ENCODE assay signal across 32 mouse cellular contexts in the genomic region with DNA sequence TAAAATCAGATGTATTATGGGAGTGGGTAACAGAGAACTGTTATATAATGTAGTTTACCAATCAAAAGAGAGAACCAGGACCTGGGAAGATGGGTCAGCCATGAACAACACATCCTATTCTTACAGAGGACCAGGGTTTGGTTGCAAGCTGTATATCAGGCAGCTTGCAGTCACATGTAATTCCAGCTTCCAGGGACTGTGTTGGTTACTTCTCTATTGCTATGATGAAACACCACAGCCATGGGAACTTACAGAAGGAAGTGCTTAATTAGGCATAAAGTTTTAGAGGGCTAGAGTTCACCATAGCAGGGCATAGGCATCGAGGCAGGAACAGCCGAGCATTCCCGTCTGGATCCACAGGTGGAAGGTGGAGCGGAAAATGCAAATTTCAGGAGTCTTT. TPM values are rescaled to one million over a fixed set of nuclear protein-coding genes. Genes with fewer than 3 reads are reported as not detected.
DNase-seq lines count a peak whose midpoint lies in the region; ATAC-seq and TF ChIP-seq lines count a peak whose summit lies in the region.
"Had no signal": no experiment of that assay in that cellular context is flagged by ENCODE, and none has a peak within 500 bp of the region (broad histone marks: within the 10 kb centered on the region; RNA-seq: fewer than 3 reads in every experiment).

No protein-coding gene starts in this region.

- H3K4me3 ChIP-seq in liver, adult 2 months (ENCODE audit: insufficient read depth, low read depth, low read length): no peak overlapping the region
- no peak overlapping the region for H3K4me3 ChIP-seq in liver, embryonic 11.5 days (ENCODE audit: low read depth, low read length)
- no peak overlapping the region for H3K4me3 ChIP-seq in hindbrain, embryonic 11.5 days (ENCODE audit: low read depth, low read length)
- H3K4me3 ChIP-seq: embryonic facial prominence, embryonic 10.5 days; embryonic facial prominence, embryonic 13.5 days; erythroblast, embryonic 14.5 days; forebrain, embryonic 12.5 days; forebrain, embryonic 15.5 days; heart, embryonic 12.5 days; heart, embryonic 15.5 days; hindbrain, embryonic 12.5 days; hindbrain, embryonic 15.5 days had no signal

- DNase-seq in liver, adult 2 months (ENCODE audit: extremely low read depth, low read depth, low spot score): peak; percentile 19
- no peak for DNase-seq in liver, embryonic 11.5 days (ENCODE audit: low spot score)
- no peak for DNase-seq in thymus, postnatal 0 days (ENCODE audit: low spot score)
- DNase-seq in hindbrain, embryonic 11.5 days (ENCODE audit: low spot score): no peak
- DNase-seq: adrenal gland, postnatal 10 days; adrenal gland, postnatal 36 days; B cell, adult 2 months; cerebellum, adult 18-20 months; cerebellum, adult 9-10 months; cerebellum, postnatal 25 days; embryo, embryonic 11 days; gastrocnemius, postnatal 25 days; heart, postnatal 10 days; heart, postnatal 36 days had no signal

- TF ChIP-seq POLR2A in liver, adult 2 months (IDR thresholded peaks at IDR 0.05; ENCODE audit: extremely low read depth, insufficient read depth, low read length): no peak

- no peaks in the 10 kb centered on the region for H3K27me3 ChIP-seq in liver, adult 2 months (ENCODE audit: control insufficient read depth, insufficient read depth, low read length)
- no peaks in the 10 kb centered on the region for H3K27me3 ChIP-seq in liver, embryonic 11.5 days (replicated peaks; ENCODE audit: control insufficient read depth, insufficient read depth, low read length)
- H3K27me3 ChIP-seq in hindbrain, embryonic 11.5 days (ENCODE audit: control insufficient read depth, insufficient read depth, low read length): no peaks in the 10 kb centered on the region
- H3K27me3 ChIP-seq: forebrain, embryonic 15.5 days; heart, embryonic 15.5 days; hindbrain, embryonic 15.5 days had no signal

- no peak for TF ChIP-seq CTCF in liver, adult 2 months (IDR thresholded peaks at IDR 0.05; ENCODE audit: low read depth, low read length)

- H3K36me3 ChIP-seq in liver, adult 2 months (ENCODE audit: control insufficient read depth, insufficient read depth, low read length): no peaks in the 10 kb centered on the region
- no peaks in the 10 kb centered on the region for H3K36me3 ChIP-seq in liver, embryonic 11.5 days (ENCODE audit: control insufficient read depth, insufficient read depth, low read length)
- no peaks in the 10 kb centered on the region for H3K36me3 ChIP-seq in hindbrain, embryonic 11.5 days (ENCODE audit: control insufficient read depth, insufficient read depth, low read length)
- H3K36me3 ChIP-seq: embryonic facial prominence, embryonic 13.5 days; forebrain, embryonic 12.5 days; forebrain, embryonic 15.5 days; heart, embryonic 12.5 days; heart, embryonic 15.5 days; hindbrain, embryonic 12.5 days; hindbrain, embryonic 15.5 days had no signal

- ATAC-seq in liver, embryonic 11.5 days (replicated peaks; ENCODE audit: low FRiP score): no peak
- ATAC-seq in common myeloid progenitor, adult 5-6 weeks (replicated peaks; ENCODE audit: low read depth, poor library complexity, severe bottlenecking): 0 out of 2 replicates have a peak, but pooled peaks have one; percentile 6
- peak; percentile 21 for ATAC-seq in megakaryocyte, adult 5-6 weeks (ENCODE audit: poor library complexity, severe bottlenecking)
- ATAC-seq in hindbrain, embryonic 11.5 days (ENCODE audit: low FRiP score): no peak
- ATAC-seq: forebrain, embryonic 15.5 days; Patski had no signal

- no peak overlapping the region for H3K27ac ChIP-seq in liver, adult 2 months (replicated peaks; ENCODE audit: insufficient read depth, low read depth, low read length)
- H3K27ac ChIP-seq in liver, embryonic 11.5 days (ENCODE audit: low read depth, low read length): no peak overlapping the region
- H3K27ac ChIP-seq in hindbrain, embryonic 11.5 days (ENCODE audit: low read depth, low read length): no peak overlapping the region
- H3K27ac ChIP-seq: embryonic facial prominence, embryonic 10.5 days; embryonic facial prominence, embryonic 13.5 days; forebrain, embryonic 12.5 days; forebrain, embryonic 15.5 days; heart, embryonic 15.5 days; hindbrain, embryonic 12.5 days; hindbrain, embryonic 15.5 days had no signal

- H3K4me2 ChIP-seq in liver, embryonic 11.5 days: no peak overlapping the region
- no peak overlapping the region for H3K4me2 ChIP-seq in hindbrain, embryonic 11.5 days (replicated peaks; ENCODE audit: low read depth, low read length)
- H3K4me2 ChIP-seq: embryonic facial prominence, embryonic 13.5 days; forebrain, embryonic 12.5 days; forebrain, embryonic 15.5 days; heart, embryonic 12.5 days; heart, embryonic 15.5 days; hindbrain, embryonic 12.5 days; hindbrain, embryonic 15.5 days had no signal

- peaks cover 6% of the 10 kb centered on the region for H3K79me2 ChIP-seq in liver, adult 2 months (ENCODE audit: control insufficient read depth, insufficient read depth, low read length)

- no peak overlapping the region for H3K9ac ChIP-seq in liver, adult 2 months (ENCODE audit: low read depth, low read length)
- H3K9ac ChIP-seq in liver, embryonic 11.5 days (ENCODE audit: low read depth, low read length): no peak overlapping the region
- H3K9ac ChIP-seq in hindbrain, embryonic 11.5 days (ENCODE audit: low read depth, low read length): no peak overlapping the region
- H3K9ac ChIP-seq: embryonic facial prominence, embryonic 13.5 days; forebrain, embryonic 12.5 days; forebrain, embryonic 15.5 days; heart, embryonic 12.5 days; heart, embryonic 15.5 days; hindbrain, embryonic 12.5 days; hindbrain, embryonic 15.5 days had no signal

- whole genome bisulfite sequencing in liver, adult 2 months: 80% methylated on average over 4 of the region's 4 CpGs
- WGBS in liver, embryonic 11.5 days: 81% methylated on average over 4 of the region's 4 CpGs
- WGBS in hindbrain, embryonic 11.5 days: 89% methylated on average over 4 of the region's 4 CpGs

- H3K4me1 ChIP-seq in liver, adult 2 months (ENCODE audit: control insufficient read depth, insufficient read depth, low read length): peaks cover 5% of the 10 kb centered on the region
- peaks cover 12% of the 10 kb centered on the region for H3K4me1 ChIP-seq in liver, embryonic 11.5 days (replicated peaks; ENCODE audit: control insufficient read depth, insufficient read depth, low read length)
- H3K4me1 ChIP-seq in hindbrain, embryonic 11.5 days (replicated peaks; ENCODE audit: control insufficient read depth, insufficient read depth, low read length): peaks cover 4% of the 10 kb centered on the region; the same call in 1 of the 2 replicates

- H3K9me3 ChIP-seq in liver, embryonic 11.5 days (ENCODE audit: control insufficient read depth, low read length): no peaks in the 10 kb centered on the region
- no peaks in the 10 kb centered on the region for H3K9me3 ChIP-seq in hindbrain, embryonic 11.5 days (ENCODE audit: control insufficient read depth, low read length)
- H3K9me3 ChIP-seq: embryonic facial prominence, embryonic 13.5 days; forebrain, embryonic 12.5 days; forebrain, embryonic 15.5 days; heart, embryonic 15.5 days had no signal

RNA-seq across cellular contexts. Expression of gene Mllt1, which starts 3.5 kb away (rescaled TPM):
- 3.0 and 4.4 TPM in 2 replicates for total RNA-seq in liver, adult 2 months (2014; rRNA removed)
- 19.4 and 22.7 TPM in 2 replicates for polyA plus RNA-seq in liver, adult 2 months (2012; rRNA removed)
- 19.2 and 21.3 TPM in 2 replicates for polyA plus RNA-seq in liver, embryonic 11.5 days (2014; fragmentation: Nextera tagmentation; extraction: Ambion mirVana)
- total RNA-seq in common myeloid progenitor, adult 5-6 weeks (2017): 22.4 and 23.7 TPM in 2 replicates
- 10.6 and 11.0 TPM in 2 replicates for total RNA-seq in megakaryocyte, adult 5-6 weeks (2015)
- total RNA-seq in megakaryocyte, adult 5-6 weeks (2017): 11.2 and 15.1 TPM in 2 replicates
- 24.2 and 26.6 TPM in 2 replicates for polyA plus RNA-seq in thymus, postnatal 0 days (2015; fragmentation: Nextera tagmentation; extraction: Ambion mirVana)
- 26.0 and 32.2 TPM in 2 replicates for polyA plus RNA-seq in hindbrain, embryonic 11.5 days (2014; fragmentation: Nextera tagmentation; extraction: Ambion mirVana)

RNA-seq across cellular contexts. Expression of gene Acer1, which starts 43.2 kb away (rescaled TPM):
- not detected in 2 replicates for total RNA-seq in liver, adult 2 months (2014; rRNA removed)
- not detected in 2 replicates for polyA plus RNA-seq in liver, adult 2 months (2012; rRNA removed)
- polyA plus RNA-seq in liver, embryonic 11.5 days (2014; fragmentation: Nextera tagmentation; extraction: Ambion mirVana): not detected in 2 replicates
- not detected in 2 replicates for total RNA-seq in common myeloid progenitor, adult 5-6 weeks (2017)
- not detected in 2 replicates for total RNA-seq in megakaryocyte, adult 5-6 weeks (2015)
- total RNA-seq in megakaryocyte, adult 5-6 weeks (2017): 0.04 TPM in 1 of 2 replicates, not detected in the other
- not detected in 2 replicates for polyA plus RNA-seq in thymus, postnatal 0 days (2015; fragmentation: Nextera tagmentation; extraction: Ambion mirVana)
- polyA plus RNA-seq in hindbrain, embryonic 11.5 days (2014; fragmentation: Nextera tagmentation; extraction: Ambion mirVana): not detected in 2 replicates
- total RNA-seq: adrenal gland, postnatal 10 days; CH12.LX; G1E; gastrocnemius, adult 8-10 months; gastrocnemius, postnatal 25 days; heart, adult 8-10 months; heart, postnatal 10 days; heart, postnatal 36 days had no signal
- polyA plus RNA-seq: cortical plate, adult 2 months; embryonic facial prominence, embryonic 10.5 days; erythroblast, embryonic 14.5 days; forebrain, embryonic 12.5 days; forebrain, embryonic 15.5 days; G1E; gonadal fat pad, adult 2 months; heart, embryonic 12.5 days; hindbrain, embryonic 12.5 days; hindbrain, embryonic 15.5 days; Patski had no signal

RNA-seq across cellular contexts. Expression of gene Clpp, which starts 51.4 kb away (rescaled TPM):
- total RNA-seq in liver, adult 2 months (2014; rRNA removed): 75.6 and 93.8 TPM in 2 replicates
- polyA plus RNA-seq in liver, adult 2 months (2012; rRNA removed): 174 and 184 TPM in 2 replicates
- polyA plus RNA-seq in liver, embryonic 11.5 days (2014; fragmentation: Nextera tagmentation; extraction: Ambion mirVana): 181 and 183 TPM in 2 replicates
- total RNA-seq in common myeloid progenitor, adult 5-6 weeks (2017): 73.8 and 96.9 TPM in 2 replicates
- total RNA-seq in megakaryocyte, adult 5-6 weeks (2015): 19.1 and 20.0 TPM in 2 replicates
- 25.1 and 27.3 TPM in 2 replicates for total RNA-seq in megakaryocyte, adult 5-6 weeks (2017)
- polyA plus RNA-seq in thymus, postnatal 0 days (2015; fragmentation: Nextera tagmentation; extraction: Ambion mirVana): 111 and 113 TPM in 2 replicates
- 146 and 152 TPM in 2 replicates for polyA plus RNA-seq in hindbrain, embryonic 11.5 days (2014; fragmentation: Nextera tagmentation; extraction: Ambion mirVana)

RNA-seq across cellular contexts. Expression of gene Alkbh7, which starts 58.4 kb away (rescaled TPM):
- 23.2 and 24.4 TPM in 2 replicates for total RNA-seq in liver, adult 2 months (2014; rRNA removed)
- 42.0 and 51.1 TPM in 2 replicates for polyA plus RNA-seq in liver, adult 2 months (2012; rRNA removed)
- 36.3 and 39.9 TPM in 2 replicates for polyA plus RNA-seq in liver, embryonic 11.5 days (2014; fragmentation: Nextera tagmentation; extraction: Ambion mirVana)
- 16.0 and 30.3 TPM in 2 replicates for total RNA-seq in common myeloid progenitor, adult 5-6 weeks (2017)
- 13.0 and 14.0 TPM in 2 replicates for total RNA-seq in megakaryocyte, adult 5-6 weeks (2015)
- 7.6 and 12.8 TPM in 2 replicates for total RNA-seq in megakaryocyte, adult 5-6 weeks (2017)
- 35.0 and 35.6 TPM in 2 replicates for polyA plus RNA-seq in thymus, postnatal 0 days (2015; fragmentation: Nextera tagmentation; extraction: Ambion mirVana)
- 32.4 and 33.0 TPM in 2 replicates for polyA plus RNA-seq in hindbrain, embryonic 11.5 days (2014; fragmentation: Nextera tagmentation; extraction: Ambion mirVana)

Comparison
In these comparisons a context has a peak if more than half of its experiments do, and no peak if none do; other contexts are left out.
1. ATAC-seq: peak in common myeloid progenitor, adult 5-6 weeks (single experiment) and megakaryocyte, adult 5-6 weeks (single experiment); none in liver, embryonic 11.5 days (single experiment) and hindbrain, embryonic 11.5 days (single experiment).